In the genomic region with DNA sequence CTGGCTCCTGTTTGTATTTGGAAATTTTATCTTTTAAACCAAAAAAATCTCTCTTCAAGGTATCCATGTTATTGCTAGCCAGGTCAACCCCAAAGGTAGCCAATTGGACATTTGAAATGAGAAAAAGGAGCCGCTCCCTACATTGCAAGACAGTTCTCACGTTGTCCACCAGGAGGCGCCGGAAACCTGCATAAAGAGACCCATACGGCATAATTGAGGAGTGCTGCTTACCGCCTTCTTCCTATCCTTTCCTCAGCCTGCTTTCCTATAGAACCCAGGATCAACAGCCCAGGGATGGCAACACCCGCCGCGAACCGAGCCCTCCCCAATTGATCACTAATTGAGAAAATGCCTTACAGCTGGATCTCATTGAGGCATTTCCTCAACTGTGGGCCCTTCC, we compare ENCODE assay signal across 9 mouse cellular contexts. TPM values are rescaled to one million over a fixed set of nuclear protein-coding genes. Genes with fewer than 3 reads are reported as not detected.
A peak's percentile ranks its signal among the peaks of the same experiment; 100 is the strongest.
DNase-seq lines count a peak whose midpoint lies in the region; ATAC-seq lines count a peak whose summit lies in the region.
"Had no signal": no experiment of that assay in that cellular context is flagged by ENCODE, and none has a peak within 500 bp of the region (broad histone marks: within the 10 kb centered on the region; RNA-seq: fewer than 3 reads in every experiment).

No protein-coding gene starts in this region.

- no peak overlapping the region for H3K4me2 ChIP-seq in heart, embryonic 15.5 days
- H3K4me2 ChIP-seq: neural tube, embryonic 12.5 days had no signal

- H3K4me3 ChIP-seq in forebrain, embryonic 10.5 days, result no peak overlapping the region
- H3K4me3 ChIP-seq in heart, embryonic 15.5 days, result no peak overlapping the region
- H3K4me3 ChIP-seq: neural tube, embryonic 12.5 days had no signal

- H3K9ac ChIP-seq in heart, embryonic 15.5 days, result no peak overlapping the region
- H3K9ac ChIP-seq: neural tube, embryonic 12.5 days had no signal

- peaks cover 20% of the 10 kb centered on the region for H3K4me1 ChIP-seq in forebrain, embryonic 10.5 days
- H3K4me1 ChIP-seq in heart, embryonic 15.5 days (replicated peaks), result peaks cover 11% of the 10 kb centered on the region

- 0 out of 2 replicates have a peak, but pooled peaks have one; percentile 27 for ATAC-seq in heart, embryonic 15.5 days (replicated peaks; ENCODE audit: insufficient number of reproducible peaks, insufficient read depth, low FRiP score, low read depth)

- H3K27ac ChIP-seq in forebrain, embryonic 10.5 days, result no peak overlapping the region
- H3K27ac ChIP-seq in heart, embryonic 15.5 days, result no peak overlapping the region
- H3K27ac ChIP-seq: neural tube, embryonic 12.5 days had no signal

- DNase-seq in NIH3T3 (ENCODE audit: low read depth), result peak; percentile 93
- DNase-seq in c-Kit-positive CD71-negative TER-119-negative erythroid progenitor cells, embryonic 14.5 days (ENCODE audit: low read depth), result peak; percentile 85
- peak; percentile 86 for DNase-seq in forebrain, embryonic 10.5 days (ENCODE audit: extremely low spot score, low spot score)
- DNase-seq in layer of hippocampus, adult 8-10 months (ENCODE audit: low spot score in 2 of 2), result peak; percentile 63 to 88
- DNase-seq in lung, postnatal 25 days (ENCODE audit: low spot score), result peak; percentile 84
- DNase-seq in right cerebral cortex, postnatal 4 days, result peak; percentile 91
- DNase-seq in yolk sac, embryonic 10.5 days (ENCODE audit: low spot score), result peak; percentile 83

- H3K36me3 ChIP-seq in forebrain, embryonic 10.5 days (replicated peaks), result no peaks in the 10 kb centered on the region
- H3K36me3 ChIP-seq in heart, embryonic 15.5 days, result no peaks in the 10 kb centered on the region
- H3K36me3 ChIP-seq: neural tube, embryonic 12.5 days had no signal

- H3K27me3 ChIP-seq in forebrain, embryonic 10.5 days (ENCODE audit: poor library complexity, severe bottlenecking), result peaks cover 16% of the 10 kb centered on the region
- no peaks in the 10 kb centered on the region; the same call in 1 of the 2 replicates for H3K27me3 ChIP-seq in heart, embryonic 15.5 days

- WGBS in forebrain, embryonic 10.5 days, result under 1% methylated on average over 10 of the region's 10 CpGs
- 2% methylated on average over 10 of the region's 10 CpGs for WGBS in heart, embryonic 15.5 days

- no peaks in the 10 kb centered on the region for H3K9me3 ChIP-seq in forebrain, embryonic 10.5 days
- H3K9me3 ChIP-seq in heart, embryonic 15.5 days (replicated peaks), result no peaks in the 10 kb centered on the region
- H3K9me3 ChIP-seq: neural tube, embryonic 12.5 days had no signal

RNA-seq across cellular contexts. Expression of a gene that starts 16.2 kb away (rescaled TPM):
- polyA plus RNA-seq in forebrain, embryonic 10.5 days (2016; fragmentation: Nextera tagmentation; extraction: Ambion mirVana), result 32.6 and 35.6 TPM in 2 replicates
- 30.3 and 197 TPM in 2 replicates for polyA plus RNA-seq in heart, embryonic 15.5 days (2015; fragmentation: Nextera tagmentation; extraction: Ambion mirVana)
- total RNA-seq in layer of hippocampus, adult 8-10 months (2022), result under 1 TPM in 3 of 4 experiments, not detected in 1; 0.22 to 0.56 (median 0.43) TPM

RNA-seq across cellular contexts. Expression of a gene that starts 34.0 kb away (rescaled TPM):
- not detected in 2 replicates for polyA plus RNA-seq in forebrain, embryonic 10.5 days (2016; fragmentation: Nextera tagmentation; extraction: Ambion mirVana)
- 0.04 and 0.10 TPM in 2 replicates for polyA plus RNA-seq in heart, embryonic 15.5 days (2015; fragmentation: Nextera tagmentation; extraction: Ambion mirVana)
- total RNA-seq in layer of hippocampus, adult 8-10 months (2022), result not detected
- polyA plus RNA-seq: neural tube, embryonic 12.5 days had no signal

RNA-seq across cellular contexts. Expression of a gene that starts 39.9 kb away (rescaled TPM):
- 34.4 and 37.1 TPM in 2 replicates for polyA plus RNA-seq in forebrain, embryonic 10.5 days (2016; fragmentation: Nextera tagmentation; extraction: Ambion mirVana)
- polyA plus RNA-seq in heart, embryonic 15.5 days (2015; fragmentation: Nextera tagmentation; extraction: Ambion mirVana), result 33.1 and 213 TPM in 2 replicates
- total RNA-seq in layer of hippocampus, adult 8-10 months (2022), result 1 to 10 TPM in 2 of 4 experiments, under 1 TPM in 1, not detected in 1; 0.23 to 2.4 (median 2.3) TPM

RNA-seq across cellular contexts. Expression of a gene that starts 48.0 kb away (rescaled TPM):
- polyA plus RNA-seq in forebrain, embryonic 10.5 days (2016; fragmentation: Nextera tagmentation; extraction: Ambion mirVana), result 0.09 and 0.12 TPM in 2 replicates
- polyA plus RNA-seq in heart, embryonic 15.5 days (2015; fragmentation: Nextera tagmentation; extraction: Ambion mirVana), result 0.87 and 0.95 TPM in 2 replicates
- under 1 TPM in 3 of 4 experiments, not detected in 1; 0.18 to 0.41 (median 0.21) TPM for total RNA-seq in layer of hippocampus, adult 8-10 months (2022)
